Mouse (Mus musculus) gastrocnemius, adult 18-20 months (tissue): ENCODE measurements around the gene A1cf. TPM values are rescaled to one million over a fixed set of nuclear protein-coding genes. Genes with fewer than 3 reads are reported as not detected.

Experiments used
- DNase-seq: peaks from one replicate; pipeline ENCODE4 v3.0.0; 2021; ENCODE audit warnings: low spot score
- long read RNA-seq, 2 experiments: library from polyadenylated mRNA; stranded (forward); transcript quantifications; one replicate each; pipeline ENCODE4 v2.0.0; 2021
- total RNA-seq, 2 experiments: library from RNA; stranded (reverse); gene quantifications; 2 replicates each; pipeline ENCODE4 v1.2.3; 2021

The A1cf gene
- under 1 TPM in 1 of 2 experiments, not detected in 1; 0.14 TPM for total RNA-seq
- long read RNA-seq, experiment 1, result 0 reads
- long read RNA-seq, experiment 2, result 0 reads

DNA sequence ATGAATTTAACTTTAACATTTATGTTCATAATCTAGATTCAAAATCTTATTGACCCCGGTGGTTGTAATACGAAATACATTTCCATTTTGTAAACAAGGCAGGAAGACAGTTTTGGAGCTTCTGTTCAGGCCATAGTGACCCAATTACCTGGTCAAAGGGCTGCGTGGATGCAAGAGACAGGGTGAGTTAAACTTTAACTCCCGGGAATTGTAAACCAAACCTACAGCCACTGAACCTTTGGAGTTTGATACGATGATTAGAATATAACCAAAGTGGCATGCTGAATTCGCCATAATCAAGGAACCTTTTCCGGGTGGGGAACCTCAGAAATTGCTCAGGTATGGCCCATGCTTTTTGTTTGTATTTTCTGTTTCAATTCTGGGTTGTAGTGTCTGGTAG is at the start of gene A1cf:
Gene A1cf (plus strand): TSS at position 244 of the 400 bp plus-strand sequence.
- DNase-seq, result no peak

GRCm38 (mm10) chr19:31834250-31834649 is 34.3 kb upstream of the A1cf start:
- no peak for DNase-seq

DNA sequence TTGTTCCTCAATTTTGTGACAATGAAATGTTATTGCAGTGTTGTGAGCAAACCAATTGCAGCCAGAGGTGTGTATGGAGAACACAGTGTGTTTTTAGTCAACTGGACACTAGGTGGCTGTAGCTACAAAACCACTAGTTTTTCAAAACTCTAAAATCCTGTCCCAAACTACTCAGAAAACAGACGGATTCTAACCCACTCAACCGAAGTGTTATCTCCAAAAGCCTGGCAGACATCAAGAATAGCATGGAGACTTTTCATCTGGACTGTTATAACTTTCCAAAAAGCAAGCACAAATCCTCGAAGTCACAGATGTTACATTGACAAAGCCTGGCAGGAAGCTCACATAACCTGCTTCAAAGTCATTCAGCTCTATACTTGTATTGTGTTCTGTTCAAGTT is 6.7 kb upstream of the A1cf start:
- no peak for DNase-seq

GRCm38 (mm10) chr19:31862512-31863249 is 5.9 kb upstream of the A1cf start:
- no peak for DNase-seq

- no peak for DNase-seq
These were observed 3.1 kb upstream of the A1cf start for GRCm38 (mm10) chr19:31865451-31865850.

DNA sequence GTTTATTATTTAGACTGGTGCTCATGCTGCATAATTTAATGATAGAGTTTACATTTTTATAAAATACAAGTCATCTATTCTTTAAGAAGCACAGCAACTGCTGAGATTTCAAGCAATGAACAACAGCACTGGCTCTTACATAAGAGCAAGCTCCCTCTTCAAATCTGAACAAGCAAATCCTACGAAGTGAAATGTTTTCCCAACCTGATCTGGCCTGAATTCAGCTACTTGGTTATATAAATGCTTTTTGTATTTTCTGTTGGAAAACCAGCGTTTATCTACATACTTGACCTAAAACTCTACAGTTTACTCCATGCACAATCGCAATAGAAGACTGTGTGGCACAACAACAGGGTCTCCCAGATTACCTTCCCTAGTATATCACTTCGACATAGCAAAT is 488 bp upstream of the A1cf start:
- DNase-seq, result no peak

DNA sequence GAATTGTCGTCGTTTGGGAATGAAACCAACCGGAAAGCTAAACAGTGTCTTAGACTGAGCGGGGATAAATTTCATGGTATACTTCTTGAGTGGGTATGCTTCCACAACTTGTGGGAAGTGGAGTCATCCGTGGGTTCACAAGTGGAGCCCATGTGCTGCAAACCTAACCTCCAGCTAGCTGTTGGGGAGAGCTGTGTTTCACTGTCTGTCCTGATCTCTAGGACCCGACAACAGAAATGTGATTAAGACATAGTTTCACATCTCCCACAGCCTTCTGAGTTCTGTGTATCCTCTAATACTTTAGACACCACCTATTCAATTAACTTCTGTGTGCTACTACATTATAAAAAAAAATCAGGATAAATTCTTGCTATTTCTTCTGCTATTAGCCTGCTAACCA is 407 bp downstream of the A1cf start:
- DNase-seq, result no peak

- DNase-seq, result no peak
These were observed 2.8 kb downstream of the A1cf start for GRCm38 (mm10) chr19:31871377-31871776.

DNA sequence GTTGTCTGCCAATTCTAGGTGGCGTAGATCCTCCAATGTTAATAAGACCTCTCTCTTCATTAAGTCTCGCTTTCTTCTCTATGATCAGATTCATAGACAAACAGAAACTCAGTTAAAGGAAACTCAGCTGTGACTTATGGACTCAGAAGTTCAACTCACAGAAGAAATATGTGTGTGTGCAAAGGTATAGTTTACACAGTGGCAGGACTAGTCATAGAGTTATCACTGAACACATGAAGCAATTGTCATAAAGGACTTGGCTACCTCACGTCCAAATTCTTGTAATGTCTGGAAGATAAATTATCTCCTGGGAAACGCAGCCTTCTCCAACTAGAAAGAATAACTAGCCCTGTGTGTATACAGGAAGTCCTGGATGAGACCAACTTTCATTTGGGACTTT is 9.4 kb downstream of the A1cf start:
- no peak for DNase-seq

DNA sequence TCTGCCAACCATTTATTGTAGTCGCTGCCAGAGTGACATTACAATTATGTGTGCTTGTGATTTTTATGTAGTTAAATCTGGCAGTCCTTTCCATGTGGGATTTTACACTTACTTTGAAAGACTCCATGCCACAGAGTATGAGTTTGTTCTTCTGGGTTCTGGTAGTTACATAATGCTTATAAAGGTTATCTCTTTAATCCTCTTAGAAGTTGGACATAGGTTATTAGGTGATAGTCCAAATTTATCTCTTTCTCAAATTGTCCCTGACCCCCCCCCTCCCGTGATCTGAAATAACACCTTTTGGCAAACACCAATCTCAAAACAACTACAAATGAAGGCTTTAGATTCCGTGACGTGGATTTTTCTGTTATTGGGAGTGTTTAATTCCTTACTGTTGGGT is 16.0 kb downstream of the A1cf start:
- no peak for DNase-seq

DNA sequence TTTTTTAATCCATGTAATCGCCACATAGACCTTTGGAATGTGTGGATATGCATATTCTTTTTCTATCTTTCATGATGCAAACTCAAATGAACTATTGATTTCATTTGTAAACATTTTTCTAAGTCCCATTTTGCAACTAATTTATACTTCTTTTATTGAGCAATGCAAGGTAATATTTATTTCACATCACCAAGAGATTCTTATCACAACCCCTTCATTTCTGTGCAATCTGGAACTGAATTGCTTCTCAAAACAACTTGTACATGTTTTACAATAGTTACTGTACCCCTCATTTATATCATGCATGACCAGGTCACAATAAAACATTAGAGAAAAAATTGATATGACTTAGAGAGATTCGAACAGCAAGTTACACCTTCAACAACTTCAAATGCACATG is 18.7 kb downstream of the A1cf start:
- DNase-seq, result no peak

DNA sequence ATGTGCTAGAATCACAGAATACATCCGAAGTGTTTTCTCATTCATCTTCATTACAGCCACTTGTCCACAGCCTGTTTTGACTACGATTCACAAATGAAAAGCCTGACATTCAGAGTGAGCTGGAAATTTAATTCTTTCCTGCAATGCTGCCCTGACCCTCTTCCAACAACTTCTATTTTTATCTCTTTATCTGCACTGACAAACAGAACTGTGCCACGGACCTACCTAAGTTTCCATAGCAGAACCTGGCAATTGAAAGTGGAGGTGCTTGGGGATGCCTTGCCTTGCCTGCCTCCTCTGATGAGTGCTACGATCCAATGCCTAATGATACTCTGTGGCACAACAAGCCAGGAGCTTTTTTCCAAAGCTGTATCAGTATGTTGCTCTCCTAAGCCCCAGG is 21.4 kb downstream of the A1cf start:
- DNase-seq, result no peak

- DNase-seq, result no peak
These were observed 22.7 kb downstream of the A1cf start for GRCm38 (mm10) chr19:31891001-31891893.

- no peak for DNase-seq
These were observed 27.4 kb downstream of the A1cf start for GRCm38 (mm10) chr19:31895971-31896370.

GRCm38 (mm10) chr19:31896711-31897110 is 28.1 kb downstream of the A1cf start:
- DNase-seq, result no peak

DNA sequence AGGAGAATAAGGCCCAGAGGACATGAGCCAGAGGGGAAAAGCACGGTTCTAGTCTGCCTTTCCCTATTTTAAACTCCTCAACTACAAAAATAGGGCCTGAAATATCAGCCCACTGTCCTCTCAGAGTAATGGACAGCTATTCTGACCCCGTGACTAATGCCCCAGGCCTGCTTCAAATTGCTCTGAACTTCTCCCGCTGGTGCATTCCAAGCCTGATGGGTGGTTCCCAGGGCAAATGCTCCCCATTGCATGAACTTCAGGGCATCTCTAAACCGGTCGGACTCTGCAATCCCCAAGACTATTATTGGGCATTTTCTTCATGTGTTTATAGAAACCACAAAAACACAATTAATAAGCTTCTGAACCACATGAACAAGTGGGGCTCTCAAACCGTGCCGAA is 37.1 kb downstream of the A1cf start:
- DNase-seq, result no peak

- no peak for DNase-seq
These were observed 41.9 kb downstream of the A1cf start for GRCm38 (mm10) chr19:31910423-31910822.

DNA sequence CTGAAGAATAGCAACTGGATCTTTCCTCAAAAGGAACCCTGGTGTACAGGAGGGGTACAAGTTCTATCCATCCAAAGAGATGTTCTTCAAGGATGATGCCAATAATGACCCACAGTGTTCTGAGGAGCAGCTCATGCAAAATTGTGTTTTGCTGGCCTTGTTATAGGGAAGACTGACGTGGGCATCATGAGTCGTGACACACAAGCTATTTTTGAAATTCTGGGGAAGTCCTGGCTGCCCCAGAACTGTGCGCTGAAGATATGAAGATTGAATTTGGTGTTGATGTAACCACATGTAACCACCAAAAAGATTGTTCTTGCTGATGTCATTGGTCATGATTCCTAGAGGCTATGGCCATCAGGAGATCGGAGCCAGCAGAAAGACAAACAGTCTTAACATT is 45.4 kb downstream of the A1cf start:
- no peak for DNase-seq

- DNase-seq, result no peak
These were observed 51.8 kb downstream of the A1cf start for GRCm38 (mm10) chr19:31920357-31920756.

- DNase-seq, result no peak
These were observed 53.3 kb downstream of the A1cf start for GRCm38 (mm10) chr19:31921852-31922251.

DNA sequence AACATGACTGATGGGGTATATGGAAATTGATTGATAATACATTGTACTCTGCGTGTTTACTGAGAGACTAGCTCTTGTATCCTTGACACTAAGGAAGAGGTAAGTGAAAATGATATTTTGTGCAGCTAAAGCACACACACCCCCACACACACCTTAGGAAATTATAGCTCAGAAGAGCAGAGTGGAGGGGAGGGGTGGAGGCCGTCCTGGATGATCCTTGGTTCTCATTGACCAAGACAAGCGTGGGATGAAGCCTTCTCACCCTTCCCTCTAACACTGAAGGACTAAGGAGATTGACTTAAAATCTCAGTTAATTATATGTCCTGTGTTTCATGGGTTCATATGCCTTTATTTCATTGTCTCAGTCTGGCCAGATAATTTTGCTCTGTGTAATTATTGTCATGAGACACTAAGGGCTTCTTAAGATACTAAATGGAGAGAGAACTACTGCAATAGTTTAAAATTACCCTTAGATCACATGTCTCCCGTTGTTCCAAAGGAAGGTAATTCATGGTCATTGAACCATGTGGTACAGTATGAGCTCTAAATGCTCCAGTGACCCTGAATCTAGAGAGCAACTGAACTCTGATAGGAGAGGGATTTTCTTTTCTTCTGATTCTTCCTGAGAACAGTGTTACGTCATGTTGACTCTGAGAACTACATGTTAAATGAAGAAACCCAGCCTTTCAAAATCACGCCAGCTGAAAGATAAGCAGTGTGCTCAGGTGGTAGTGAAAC is 55.2 kb downstream of the A1cf start:
- DNase-seq, result no peak
